Mouse (Mus musculus): ENCODE results near the gene Mroh7. TPM values are rescaled to one million over a fixed set of nuclear protein-coding genes. Genes with fewer than 3 reads are reported as not detected.
"Not testable (repeated sequence)": the region's sequence is repeated elsewhere in the genome, so short reads cannot be mapped to it uniquely, and the experiment has no call there.

The Mroh7 gene
- 0.21 and 1.5 TPM in 2 replicates for polyA plus RNA-seq (2015; fragmentation: Nextera tagmentation; extraction: Ambion mirVana)

DNA sequence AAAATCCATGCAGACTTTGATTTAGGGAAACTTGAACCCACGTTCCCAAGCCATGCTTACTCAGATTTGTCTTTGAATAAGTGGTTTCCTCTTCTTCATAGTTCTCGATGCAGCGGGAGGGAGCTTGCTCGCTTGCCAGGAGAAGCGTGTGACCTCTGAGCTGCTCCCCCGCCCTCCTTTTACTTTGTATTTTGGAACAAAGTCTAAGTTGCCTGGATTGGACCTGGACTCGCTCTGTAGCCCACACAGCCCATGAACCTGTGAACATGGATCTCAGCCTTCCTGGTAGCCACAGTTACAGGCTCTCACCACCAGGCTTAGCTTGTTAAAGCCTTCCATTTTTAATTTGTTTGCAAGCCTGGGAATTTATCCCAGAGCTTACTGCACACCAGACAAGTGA, at the start of gene Mroh7:
Gene Mroh7 (minus strand): TSS at position 112 of the 400 bp plus-strand sequence.
- Histone ChIP-seq H3K27me3 (no peaks in the 10 kb centered on the region), H3K36me3 (no peaks in the 10 kb centered on the region), H3K4me2 (no peak within 1 kb of the TSS), H3K4me3 (no peak within 1 kb of the TSS), H3K9ac (no peak within 1 kb of the TSS), H3K4me1 (replicated peaks) (no peaks in the 10 kb centered on the region), H3K27ac (replicated peaks) (no peak within 1 kb of the TSS), H3K9me3 (no peaks in the 10 kb centered on the region)
- ATAC-seq (ENCODE audit: low FRiP score, low read depth): no peak
- WGBS: 84% methylated on average over 7 of the region's 7 CpGs

DNA sequence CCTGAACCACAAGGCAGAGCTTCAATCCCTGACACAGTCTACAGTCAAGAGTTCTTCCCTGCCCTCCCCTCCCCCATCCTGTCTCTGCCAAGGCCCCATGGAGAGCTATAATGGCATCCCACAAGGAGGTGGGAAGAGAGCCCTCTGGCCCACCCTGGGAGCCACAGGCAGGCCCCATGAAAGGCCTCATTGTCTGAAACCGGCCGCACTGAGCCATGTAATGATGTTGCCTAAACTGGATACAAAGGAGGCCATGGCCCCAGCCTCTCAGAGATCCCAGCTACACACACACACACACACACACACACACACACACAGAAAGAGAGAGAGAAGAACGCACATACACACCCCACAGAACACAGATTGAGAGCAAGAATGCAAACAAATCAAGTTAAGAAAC, 49.3 kb upstream of the Mroh7 start:
- no peak overlapping the region for H3K9ac ChIP-seq
- no peaks in the 10 kb centered on the region for H3K9me3 ChIP-seq
- no peaks in the 10 kb centered on the region for H3K27me3 ChIP-seq
- no peak overlapping the region for H3K27ac ChIP-seq (replicated peaks)
- no peak overlapping the region for H3K4me2 ChIP-seq
- 8% methylated on average over 3 of the region's 3 CpGs for WGBS
- ATAC-seq (ENCODE audit: low FRiP score, low read depth): peak; percentile 40
- H3K4me3 ChIP-seq: no peak overlapping the region
- peaks cover 42% of the 10 kb centered on the region for H3K4me1 ChIP-seq (replicated peaks)
- no peaks in the 10 kb centered on the region for H3K36me3 ChIP-seq

- Histone ChIP-seq H3K4me1 (replicated peaks) (peaks cover 42% of the 10 kb centered on the region), H3K27ac (replicated peaks) (peak overlapping the region; percentile 74), H3K4me2 (no peak overlapping the region), H3K9ac (no peak overlapping the region), H3K4me3 (no peak overlapping the region), H3K9me3 (no peaks in the 10 kb centered on the region), H3K27me3 (no peaks in the 10 kb centered on the region), H3K36me3 (no peaks in the 10 kb centered on the region)
- WGBS: 27% methylated on average over 5 of the region's 5 CpGs
- ATAC-seq (ENCODE audit: low FRiP score, low read depth): peak; percentile 87
Observed at GRCm38 (mm10) chr4:106778116-106778788, 47.5 kb upstream of the Mroh7 start.

DNA sequence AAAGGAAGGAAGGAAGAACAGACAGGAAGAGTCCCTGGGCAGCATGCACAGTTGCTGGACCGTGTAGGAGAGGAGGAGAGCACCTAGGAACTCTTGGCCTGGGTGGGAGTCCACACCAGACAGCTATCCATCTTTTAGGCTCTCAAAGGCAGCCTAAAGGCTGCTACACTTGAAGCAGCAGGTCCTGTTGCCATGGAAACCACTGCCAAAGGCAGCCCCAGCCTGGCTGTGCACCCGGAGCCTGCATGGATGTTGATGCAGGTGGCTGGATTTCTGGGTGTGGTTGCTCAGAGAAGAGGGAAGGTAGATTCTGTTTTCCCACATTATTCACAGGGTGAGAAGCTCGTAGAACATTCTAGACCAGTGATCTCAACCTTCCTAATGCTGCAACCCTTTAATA, 46.3 kb upstream of the Mroh7 start:
- Histone ChIP-seq H3K27ac (replicated peaks) (peak overlapping the region; percentile 74), H3K27me3 (no peaks in the 10 kb centered on the region), H3K4me2 (no peak overlapping the region; the same call in 1 of the 2 replicates), H3K9ac (no peak overlapping the region), H3K4me1 (replicated peaks) (peaks cover 42% of the 10 kb centered on the region), H3K36me3 (no peaks in the 10 kb centered on the region), H3K4me3 (no peak overlapping the region), H3K9me3 (no peaks in the 10 kb centered on the region)
- ATAC-seq (ENCODE audit: low FRiP score, low read depth): peak; percentile 67
- 12% methylated on average over 3 of the region's 3 CpGs for WGBS

- H3K36me3 ChIP-seq; H3K27me3 ChIP-seq; H3K27ac ChIP-seq (replicated peaks); H3K9ac ChIP-seq; H3K9me3 ChIP-seq; H3K4me2 ChIP-seq; ATAC-seq (ENCODE audit: low FRiP score, low read depth); H3K4me3 ChIP-seq: not testable (repeated sequence)
- WGBS: 87% methylated on average over 6 of the region's 6 CpGs
- H3K4me1 ChIP-seq (replicated peaks): peaks cover 40% of the 10 kb centered on the region
Observed at GRCm38 (mm10) chr4:106775767-106776166, 45.0 kb upstream of the Mroh7 start.

- peaks cover 11% of the 10 kb centered on the region for H3K4me1 ChIP-seq (replicated peaks)
- H3K4me3 ChIP-seq: no peak overlapping the region
- ATAC-seq (ENCODE audit: low FRiP score, low read depth): no peak
- no peak overlapping the region for H3K9ac ChIP-seq
- no peaks in the 10 kb centered on the region for H3K9me3 ChIP-seq
- H3K27me3 ChIP-seq: no peaks in the 10 kb centered on the region
- no peak overlapping the region for H3K4me2 ChIP-seq
- no peaks in the 10 kb centered on the region for H3K36me3 ChIP-seq
- 100% methylated on average over 1 of the region's 1 CpGs for WGBS
- H3K27ac ChIP-seq (replicated peaks): no peak overlapping the region
Observed at GRCm38 (mm10) chr4:106772558-106772957, 41.8 kb upstream of the Mroh7 start.

DNA sequence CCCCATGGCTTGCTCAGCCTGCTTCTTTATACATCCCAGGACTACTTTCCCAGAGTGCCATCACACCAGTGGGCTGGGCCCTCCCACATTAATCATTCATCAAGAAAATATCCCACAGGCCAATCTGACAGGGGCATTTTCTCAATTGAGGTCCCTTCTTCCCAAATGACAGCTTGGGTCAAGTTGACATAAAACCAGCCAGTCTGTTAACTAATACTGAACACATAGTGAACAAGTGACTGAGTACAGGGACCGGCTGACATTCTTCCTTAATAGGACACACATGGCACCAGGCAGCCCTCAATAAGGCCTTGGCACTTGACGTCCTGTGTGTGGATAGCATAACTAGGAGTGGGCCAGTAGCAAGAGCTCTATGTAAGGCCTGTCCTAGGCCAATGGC, 38.6 kb upstream of the Mroh7 start:
- Histone ChIP-seq H3K9ac (no peak overlapping the region), H3K4me3 (no peak overlapping the region), H3K4me1 (replicated peaks) (no peaks in the 10 kb centered on the region), H3K27me3 (no peaks in the 10 kb centered on the region), H3K9me3 (no peaks in the 10 kb centered on the region), H3K4me2 (no peak overlapping the region), H3K36me3 (no peaks in the 10 kb centered on the region), H3K27ac (replicated peaks) (no peak overlapping the region)
- WGBS: 62% methylated on average over 2 of the region's 2 CpGs
- ATAC-seq (ENCODE audit: low FRiP score, low read depth): no peak

GRCm38 (mm10) chr4:106764166-106764565, 33.4 kb upstream of the Mroh7 start:
- H3K4me3 ChIP-seq: no peak overlapping the region
- no peak overlapping the region for H3K9ac ChIP-seq
- no peak overlapping the region for H3K4me2 ChIP-seq
- no peaks in the 10 kb centered on the region for H3K36me3 ChIP-seq
- no peaks in the 10 kb centered on the region for H3K27me3 ChIP-seq
- H3K27ac ChIP-seq (replicated peaks): no peak overlapping the region
- no peaks in the 10 kb centered on the region for H3K9me3 ChIP-seq
- WGBS: 53% methylated on average over 7 of the region's 7 CpGs
- ATAC-seq (ENCODE audit: low FRiP score, low read depth): no peak
- H3K4me1 ChIP-seq (replicated peaks): no peaks in the 10 kb centered on the region

DNA sequence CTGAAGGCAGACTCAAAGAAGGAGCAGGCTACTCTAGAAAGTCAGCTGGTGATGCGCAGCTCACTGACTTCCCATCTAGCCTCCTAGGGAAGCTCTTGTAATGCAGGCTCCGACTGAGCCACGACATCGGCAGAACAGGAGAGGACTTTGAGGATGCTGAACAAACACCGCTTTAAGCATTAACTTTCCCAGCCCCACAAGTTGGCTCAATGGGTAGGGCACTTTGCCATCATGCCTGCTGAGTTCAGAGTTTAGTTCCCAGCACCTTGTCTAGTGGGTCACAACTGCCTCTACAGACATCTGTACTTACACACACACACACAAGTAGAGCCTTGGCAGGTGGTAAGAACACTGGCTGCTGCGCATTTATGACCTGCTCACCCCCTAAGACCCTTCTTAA, 21.0 kb upstream of the Mroh7 start:
- H3K36me3 ChIP-seq: no peaks in the 10 kb centered on the region
- no peak overlapping the region for H3K4me3 ChIP-seq
- H3K4me2 ChIP-seq: no peak overlapping the region
- peaks cover 23% of the 10 kb centered on the region for H3K4me1 ChIP-seq (replicated peaks)
- H3K27me3 ChIP-seq: no peaks in the 10 kb centered on the region
- no peaks in the 10 kb centered on the region for H3K9me3 ChIP-seq
- 90% methylated on average over 6 of the region's 6 CpGs for WGBS
- ATAC-seq (ENCODE audit: low FRiP score, low read depth): no peak
- H3K27ac ChIP-seq (replicated peaks): no peak overlapping the region
- no peak overlapping the region for H3K9ac ChIP-seq

GRCm38 (mm10) chr4:106749699-106750098, 19.0 kb upstream of the Mroh7 start:
- Histone ChIP-seq H3K27ac (replicated peaks) (peak overlapping the region; percentile 52; the same call in 1 of the 2 replicates), H3K4me3 (peak overlapping the region; percentile 23), H3K27me3 (no peaks in the 10 kb centered on the region), H3K9ac (0 out of 2 replicates have a peak overlapping the region, but pooled peaks have one; percentile 20), H3K9me3 (no peaks in the 10 kb centered on the region), H3K4me2 (peak overlapping the region; percentile 53), H3K36me3 (no peaks in the 10 kb centered on the region), H3K4me1 (replicated peaks) (peaks cover 26% of the 10 kb centered on the region)
- ATAC-seq (ENCODE audit: low FRiP score, low read depth): peak; percentile 91
- WGBS: 2% methylated on average over 7 of the region's 7 CpGs

DNA sequence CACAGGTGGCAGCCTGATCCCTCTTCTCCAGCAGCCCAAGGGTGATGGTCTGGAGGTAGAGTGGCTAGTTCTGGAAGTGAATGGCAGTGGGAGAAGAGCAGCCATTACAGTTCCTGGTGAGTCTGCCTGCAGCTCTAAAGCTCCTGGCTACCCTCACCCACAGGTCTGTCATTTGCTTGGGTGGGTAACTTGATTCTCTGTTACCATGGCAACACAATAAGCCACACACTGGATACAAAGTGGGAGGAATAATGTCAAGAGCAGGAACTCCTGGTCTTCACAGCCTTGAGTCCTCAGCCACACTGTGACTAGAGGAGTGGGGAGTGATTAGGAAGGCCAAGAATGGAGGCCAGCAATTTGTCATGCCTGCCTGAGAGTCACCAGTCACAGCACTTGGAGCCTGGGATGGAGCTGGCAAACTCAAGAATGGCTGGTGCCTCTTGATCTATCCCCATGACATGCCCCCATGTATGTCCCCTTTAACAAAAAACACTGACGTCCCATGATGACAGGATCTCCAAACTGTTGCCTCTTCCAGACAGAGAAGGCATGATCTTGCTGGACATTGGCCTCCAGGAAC, 16.4 kb upstream of the Mroh7 start:
- ATAC-seq (ENCODE audit: low FRiP score, low read depth): no peak
- no peak overlapping the region for H3K4me3 ChIP-seq
- no peaks in the 10 kb centered on the region for H3K27me3 ChIP-seq
- H3K4me2 ChIP-seq: no peak overlapping the region
- H3K9me3 ChIP-seq: no peaks in the 10 kb centered on the region
- 77% methylated on average over 1 of the region's 1 CpGs for WGBS
- no peak overlapping the region for H3K27ac ChIP-seq (replicated peaks)
- peaks cover 26% of the 10 kb centered on the region for H3K4me1 ChIP-seq (replicated peaks)
- no peak overlapping the region for H3K9ac ChIP-seq
- no peaks in the 10 kb centered on the region for H3K36me3 ChIP-seq

- WGBS: 75% methylated on average over 7 of the region's 7 CpGs
- no peaks in the 10 kb centered on the region for H3K27me3 ChIP-seq
- ATAC-seq (ENCODE audit: low FRiP score, low read depth): no peak
- no peak overlapping the region for H3K4me2 ChIP-seq
- no peak overlapping the region for H3K4me3 ChIP-seq
- H3K4me1 ChIP-seq (replicated peaks): peaks cover 26% of the 10 kb centered on the region
- H3K27ac ChIP-seq (replicated peaks): no peak overlapping the region
- H3K9ac ChIP-seq: no peak overlapping the region
- no peaks in the 10 kb centered on the region for H3K9me3 ChIP-seq
- no peaks in the 10 kb centered on the region for H3K36me3 ChIP-seq
Observed at GRCm38 (mm10) chr4:106745862-106746261, 15.1 kb upstream of the Mroh7 start.

Data from hindbrain, embryonic 15.5 days (tissue).